In the genomic region with DNA sequence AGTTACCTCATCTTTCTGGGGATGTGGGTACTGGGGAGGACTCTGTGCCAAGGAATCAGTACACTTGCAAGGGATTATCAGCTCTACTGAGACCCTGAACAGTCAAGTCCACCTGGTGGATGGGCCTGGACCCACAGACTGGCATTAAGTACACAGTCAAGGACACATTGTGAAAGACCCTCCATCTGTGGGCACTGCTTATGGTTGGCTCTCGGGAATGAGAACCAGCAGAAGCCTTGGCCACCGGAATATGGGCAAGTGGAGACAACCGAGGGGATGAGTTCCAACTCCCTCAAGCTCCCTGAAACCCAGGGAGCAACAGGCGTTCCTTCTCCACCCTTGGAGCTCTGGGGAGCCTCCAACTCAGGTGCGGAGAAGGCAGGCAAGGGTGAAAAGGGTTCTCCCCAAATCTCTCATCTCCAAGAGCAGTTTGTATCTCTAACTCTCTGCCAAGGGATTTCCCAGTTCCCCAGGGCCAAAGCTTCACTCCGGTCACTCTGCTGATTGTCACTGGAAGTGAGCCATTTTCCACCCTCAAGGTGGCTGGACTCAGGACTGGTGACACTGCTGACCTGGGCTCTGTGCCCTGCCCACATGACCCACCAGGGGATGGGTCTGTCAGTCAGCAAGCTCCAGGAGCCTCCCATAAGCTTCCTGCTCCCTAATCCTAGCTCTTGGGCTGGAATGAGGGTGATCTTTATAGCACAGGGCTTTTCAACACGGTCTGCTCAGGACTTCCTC, we compare ENCODE assay signal across 8 mouse cellular contexts. TPM values are rescaled to one million over a fixed set of nuclear protein-coding genes. Genes with fewer than 3 reads are reported as not detected.
DNase-seq lines count a peak whose midpoint lies in the region; ATAC-seq and TF ChIP-seq lines count a peak whose summit lies in the region.

No protein-coding gene starts in this region.

- ATAC-seq in heart, embryonic 15.5 days (replicated peaks; ENCODE audit: insufficient number of reproducible peaks, insufficient read depth, low FRiP score, low read depth): no peak
- no peak for ATAC-seq in limb, embryonic 15.5 days (ENCODE audit: insufficient number of reproducible peaks, low FRiP score, low TSS enrichment, low read depth)

- peak overlapping the region; percentile 63 for H3K27ac ChIP-seq in liver, adult 2 months (replicated peaks; ENCODE audit: insufficient read depth, low read depth, low read length)
- H3K27ac ChIP-seq in bone marrow, adult 2 months (ENCODE audit: control insufficient read depth, insufficient read depth, low read depth, low read length, poor library complexity): peak overlapping the region; percentile 86
- peak overlapping the region; percentile 60 for H3K27ac ChIP-seq in heart, embryonic 15.5 days
- H3K27ac ChIP-seq in limb, embryonic 15.5 days: peak overlapping the region; percentile 3; the same call in 1 of the 2 replicates

- no peaks in the 10 kb centered on the region for H3K9me3 ChIP-seq in heart, embryonic 15.5 days (replicated peaks)
- H3K9me3 ChIP-seq in limb, embryonic 15.5 days: no peaks in the 10 kb centered on the region

- no peak overlapping the region for H3K4me3 ChIP-seq in liver, adult 2 months (ENCODE audit: insufficient read depth, low read depth, low read length)
- peak overlapping the region; percentile 41 for H3K4me3 ChIP-seq in bone marrow, adult 2 months (replicated peaks; ENCODE audit: control insufficient read depth, low read depth, low read length)
- H3K4me3 ChIP-seq in heart, embryonic 15.5 days: no peak overlapping the region
- no peak overlapping the region for H3K4me3 ChIP-seq in limb, embryonic 15.5 days

- H3K4me2 ChIP-seq in heart, embryonic 15.5 days: peak overlapping the region; percentile 41
- H3K4me2 ChIP-seq in limb, embryonic 15.5 days: no peak overlapping the region

- peaks cover 12% of the 10 kb centered on the region for H3K4me1 ChIP-seq in liver, adult 2 months (ENCODE audit: control insufficient read depth, insufficient read depth, low read length)
- H3K4me1 ChIP-seq in bone marrow, adult 2 months (ENCODE audit: control insufficient read depth, insufficient read depth, low read length): peaks cover 18% of the 10 kb centered on the region
- peaks cover 33% of the 10 kb centered on the region for H3K4me1 ChIP-seq in heart, embryonic 15.5 days (replicated peaks)
- H3K4me1 ChIP-seq in limb, embryonic 15.5 days: peaks cover 47% of the 10 kb centered on the region

- peak; percentile 87 for DNase-seq in liver, adult 2 months (ENCODE audit: extremely low read depth, low read depth, low spot score)
- DNase-seq in liver: no peak
- DNase-seq in cerebellum, postnatal 36 days: no peak
- no peak for DNase-seq in layer of hippocampus, postnatal 10 days (ENCODE audit: low spot score in 2 of 2)
- no peak for DNase-seq in urinary bladder, postnatal 10 days (ENCODE audit: low spot score)

- H3K9ac ChIP-seq in liver, adult 2 months (ENCODE audit: low read depth, low read length): peak overlapping the region; percentile 13; the same call in 1 of the 2 replicates
- peak overlapping the region; percentile 8; the same call in 1 of the 2 replicates for H3K9ac ChIP-seq in heart, embryonic 15.5 days
- 0 out of 2 replicates have a peak overlapping the region, but pooled peaks have one; percentile 1 for H3K9ac ChIP-seq in limb, embryonic 15.5 days

- H3K36me3 ChIP-seq in liver, adult 2 months (ENCODE audit: control insufficient read depth, insufficient read depth, low read length): no peaks in the 10 kb centered on the region
- H3K36me3 ChIP-seq in heart, embryonic 15.5 days: no peaks in the 10 kb centered on the region
- H3K36me3 ChIP-seq in limb, embryonic 15.5 days: no peaks in the 10 kb centered on the region

- H3K79me2 ChIP-seq in liver, adult 2 months (ENCODE audit: control insufficient read depth, insufficient read depth, low read length): peaks cover 14% of the 10 kb centered on the region; the same call in 1 of the 2 replicates

- no peaks in the 10 kb centered on the region for H3K27me3 ChIP-seq in liver, adult 2 months (ENCODE audit: control insufficient read depth, insufficient read depth, low read length)
- no peaks in the 10 kb centered on the region for H3K27me3 ChIP-seq in heart, embryonic 15.5 days
- no peaks in the 10 kb centered on the region for H3K27me3 ChIP-seq in limb, embryonic 15.5 days

- no peak for TF ChIP-seq CTCF in liver, adult 2 months (IDR thresholded peaks at IDR 0.05; ENCODE audit: low read depth, low read length)
- TF ChIP-seq CTCF in bone marrow, adult 2 months (IDR thresholded peaks at IDR 0.05; ENCODE audit: control insufficient read depth, insufficient read depth, low read length): no peak

- 57% methylated on average over 7 of the region's 7 CpGs for whole genome bisulfite sequencing in liver, adult 2 months
- 65% methylated on average over 7 of the region's 7 CpGs for WGBS in bone marrow, adult 2 months
- WGBS in heart, embryonic 15.5 days: 67% methylated on average over 7 of the region's 7 CpGs
- 74% methylated on average over 7 of the region's 7 CpGs for WGBS in limb, embryonic 15.5 days

- TF ChIP-seq POLR2A in liver, adult 2 months (IDR thresholded peaks at IDR 0.05; ENCODE audit: extremely low read depth, insufficient read depth, low read length): no peak
- no peak for TF ChIP-seq POLR2A in bone marrow, adult 2 months (IDR thresholded peaks at IDR 0.05; ENCODE audit: borderline replicate concordance, control insufficient read depth, low read depth, low read length)

RNA-seq across cellular contexts. Expression of a gene that starts 5.4 kb away (rescaled TPM):
- total RNA-seq in liver, adult 2 months (2014; rRNA removed): 1.4 and 2.2 TPM in 2 replicates
- polyA plus RNA-seq in liver, adult 2 months (2012; rRNA removed): 2.0 and 2.1 TPM in 2 replicates
- polyA plus RNA-seq in bone marrow, adult 2 months (2011; ENCODE audit: insufficient read depth, insufficient read length, low replicate concordance, missing spikeins): 3.4 and 12.1 TPM in 2 replicates
- polyA plus RNA-seq in heart, embryonic 15.5 days (2015; fragmentation: Nextera tagmentation; extraction: Ambion mirVana): 1.8 and 4.3 TPM in 2 replicates
- polyA plus RNA-seq in limb, embryonic 15.5 days (2015; fragmentation: Nextera tagmentation; extraction: Ambion mirVana): 4.3 and 5.3 TPM in 2 replicates
- total RNA-seq in layer of hippocampus, postnatal 10 days (2021): 1 to 10 TPM; 3.7 to 3.8 TPM

RNA-seq across cellular contexts. Expression of a gene that starts 43.6 kb away (rescaled TPM):
- not detected in 2 replicates for total RNA-seq in liver, adult 2 months (2014; rRNA removed)
- not detected in 2 replicates for polyA plus RNA-seq in liver, adult 2 months (2012; rRNA removed)
- polyA plus RNA-seq in bone marrow, adult 2 months (2011; ENCODE audit: insufficient read depth, insufficient read length, low replicate concordance, missing spikeins): not detected in 2 replicates
- not detected in 2 replicates for polyA plus RNA-seq in heart, embryonic 15.5 days (2015; fragmentation: Nextera tagmentation; extraction: Ambion mirVana)
- polyA plus RNA-seq in limb, embryonic 15.5 days (2015; fragmentation: Nextera tagmentation; extraction: Ambion mirVana): not detected in 2 replicates
- total RNA-seq in layer of hippocampus, postnatal 10 days (2021): 1 to 10 TPM; 1.3 to 1.4 TPM

RNA-seq across cellular contexts. Expression of a gene that starts 53.5 kb away (rescaled TPM):
- total RNA-seq in liver, adult 2 months (2014; rRNA removed): not detected in 2 replicates
- not detected in 2 replicates for polyA plus RNA-seq in liver, adult 2 months (2012; rRNA removed)
- polyA plus RNA-seq in bone marrow, adult 2 months (2011; ENCODE audit: insufficient read depth, insufficient read length, low replicate concordance, missing spikeins): not detected in 2 replicates
- polyA plus RNA-seq in heart, embryonic 15.5 days (2015; fragmentation: Nextera tagmentation; extraction: Ambion mirVana): 0.18 and 0.37 TPM in 2 replicates
- polyA plus RNA-seq in limb, embryonic 15.5 days (2015; fragmentation: Nextera tagmentation; extraction: Ambion mirVana): 0.67 and 1.0 TPM in 2 replicates
- total RNA-seq in layer of hippocampus, postnatal 10 days (2021): 1 to 10 TPM; 1.8 TPM

Comparison
In these comparisons a context has a peak if more than half of its experiments do, and no peak if none do; other contexts are left out.
1. H3K27ac ChIP-seq: peak in every context shown above with its lines; median percentile 86 in bone marrow, adult 2 months; 63 in liver, adult 2 months; 60 in heart, embryonic 15.5 days; 3 in limb, embryonic 15.5 days.